Mouse (Mus musculus) hindbrain, embryonic 16.5 days (tissue): ENCODE measurements around the gene Nfia. TPM values are rescaled to one million over a fixed set of nuclear protein-coding genes. Genes with fewer than 3 reads are reported as not detected.

Experiments used
- ATAC-seq: fragments of 200-750 bp; cut with Nextera tagmentation; 2 replicates; pipeline ENCODE4 v1.8.0; 2017; ENCODE audit warnings: moderate TSS enrichment, moderate library complexity
- H3K27ac ChIP-seq: fragments of 300-500 bp; sonication (generic); 2 replicates; pipeline ENCODE4 v1.5.1; 2014; ENCODE audit warnings: low read depth, mild to moderate bottlenecking, control low read depth, low read length, moderate library complexity
- H3K27me3 ChIP-seq: fragments of 300-500 bp; sonication (generic); replicated peaks from 2 replicates; pipeline ENCODE4 v1.6.1; 2014; ENCODE audit warnings: low read length; ENCODE audit not compliant: control insufficient read depth, insufficient read depth
- H3K36me3 ChIP-seq: fragments of 300-500 bp; sonication (generic); 2 replicates; pipeline ENCODE4 v1.6.1; 2014; ENCODE audit warnings: mild to moderate bottlenecking, low read length, moderate library complexity, mixed read lengths; ENCODE audit not compliant: control insufficient read depth, insufficient read depth
- H3K4me1 ChIP-seq: fragments of 300-500 bp; sonication (generic); 2 replicates; pipeline ENCODE4 v1.6.1; 2014; ENCODE audit warnings: low read depth, low read length; ENCODE audit not compliant: control insufficient read depth, insufficient read depth
- H3K4me2 ChIP-seq: fragments of 300-500 bp; sonication (generic); 2 replicates; pipeline ENCODE4 v1.6.1; 2014; ENCODE audit warnings: mild to moderate bottlenecking, low read length, control low read depth, moderate library complexity
- H3K4me3 ChIP-seq: fragments of 300-500 bp; sonication (generic); 2 replicates; pipeline ENCODE4 v1.5.1; 2014; ENCODE audit warnings: mild to moderate bottlenecking, low read length, control low read depth, moderate library complexity
- H3K9ac ChIP-seq: fragments of 300-500 bp; sonication (generic); 2 replicates; pipeline ENCODE4 v1.6.1; 2014; ENCODE audit warnings: low read depth, mild to moderate bottlenecking, control low read depth, low read length, moderate library complexity
- H3K9me3 ChIP-seq: fragments of 300-500 bp; sonication (generic); 2 replicates; pipeline ENCODE4 v1.6.1; 2014; ENCODE audit warnings: mild to moderate bottlenecking, low read length, moderate library complexity; ENCODE audit not compliant: control insufficient read depth
- WGBS: fragments of 180-500 bp; shearing (Covaris S2); extraction: QIAGEN DNeasy Blood & Tissue Kit; methylation state at CpG from one replicate; pipeline ENCODE4 v1.1.7; 2014; 5-methylcytosine and 5-hydroxymethylcytosine counted together
- polyA plus RNA-seq: library from polyadenylated mRNA; unstranded; fragments of >200 nt; fragmentation: Nextera tagmentation; extraction: Ambion mirVana; gene quantifications from 2 replicates; pipeline ENCODE4 v1.2.1, GENCODE M21; 2015

Nfia gene
- polyA plus RNA-seq, 1 experiment from 2014 or later = 38.4 TPM

DNA sequence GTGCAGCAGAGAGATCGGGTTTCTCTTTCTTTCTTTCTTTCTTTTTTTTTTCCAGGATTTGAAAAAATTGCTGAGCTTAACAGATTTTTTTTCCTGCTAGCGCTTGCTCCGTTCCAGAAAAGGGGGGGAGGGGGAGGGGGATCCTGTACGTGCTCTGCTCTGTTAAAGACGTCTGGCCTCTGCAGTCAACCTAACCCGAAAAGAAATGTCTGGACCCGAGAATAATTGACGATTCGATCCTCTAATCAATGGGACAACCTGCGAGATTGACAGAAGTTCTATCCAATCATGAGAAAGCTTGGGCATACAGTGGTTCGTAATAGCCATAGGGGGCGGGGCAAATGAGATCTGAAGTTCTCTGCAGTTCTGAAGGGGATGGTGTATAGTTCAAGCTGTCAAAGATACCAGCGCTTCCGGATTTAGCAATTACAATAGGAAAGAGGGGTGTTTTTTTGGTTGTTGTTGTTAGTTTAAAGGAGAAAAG lies 618 bp downstream of the Nfia start:
- peak; percentile 71 for ATAC-seq
- Histone ChIP-seq H3K27me3 (0 out of 2 replicates have a peak, but pooled peaks cover 2% of the 10 kb centered on the region), H3K4me3 (peak overlapping the region; percentile 54), H3K9ac (no peak overlapping the region), H3K9me3 (no peaks in the 10 kb centered on the region), H3K36me3 (no peaks in the 10 kb centered on the region), H3K27ac (peak overlapping the region; percentile 65), H3K4me1 (peaks cover 2% of the 10 kb centered on the region), H3K4me2 (peak overlapping the region; percentile 78)
- WGBS = under 1% methylated on average over 14 of the region's 14 CpGs

GRCm38 (mm10) chr4:97773791-97774190 lies 1.3 kb downstream of the Nfia start:
- Histone ChIP-seq H3K4me2 (peak overlapping the region; percentile 78), H3K27me3 (0 out of 2 replicates have a peak, but pooled peaks cover 2% of the 10 kb centered on the region), H3K9me3 (no peaks in the 10 kb centered on the region), H3K36me3 (no peaks in the 10 kb centered on the region), H3K27ac (peak overlapping the region; percentile 65), H3K9ac (no peak overlapping the region; the same call in 1 of the 2 replicates), H3K4me1 (peaks cover 2% of the 10 kb centered on the region), H3K4me3 (peak overlapping the region; percentile 54)
- 20% methylated on average over 2 of the region's 2 CpGs for WGBS
- no peak for ATAC-seq

- no peak overlapping the region for H3K9ac ChIP-seq
- H3K9me3 ChIP-seq = no peaks in the 10 kb centered on the region
- H3K4me2 ChIP-seq = peak overlapping the region; percentile 55
- H3K36me3 ChIP-seq = no peaks in the 10 kb centered on the region
- no peak for ATAC-seq
- no peak overlapping the region for H3K4me3 ChIP-seq
- 0 out of 2 replicates have a peak, but pooled peaks cover 2% of the 10 kb centered on the region for H3K27me3 ChIP-seq
- WGBS = 20% methylated on average over 4 of the region's 4 CpGs
- peaks cover 2% of the 10 kb centered on the region for H3K4me1 ChIP-seq
- peak overlapping the region; percentile 75 for H3K27ac ChIP-seq
Measured at GRCm38 (mm10) chr4:97774446-97774950, 2.0 kb downstream of the Nfia start.

DNA sequence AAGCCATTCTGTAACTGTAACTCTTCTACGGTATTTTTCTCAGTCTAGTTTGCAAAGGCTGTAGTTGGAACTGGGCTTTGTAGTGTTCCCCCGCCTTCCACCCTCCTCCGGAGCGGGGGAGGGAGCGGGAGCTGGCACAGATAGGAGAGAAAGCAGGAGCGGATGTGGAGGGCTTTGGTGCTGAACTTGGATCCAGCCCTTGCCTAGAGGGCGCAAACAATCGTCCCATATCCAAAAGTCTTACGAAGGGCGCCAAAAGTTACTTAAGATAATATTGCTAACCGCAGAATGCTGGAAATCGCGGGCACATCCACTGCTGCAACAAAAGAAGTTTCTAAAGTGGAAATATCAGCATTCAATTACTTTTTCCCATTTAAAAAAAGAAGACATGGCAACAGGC lies 2.5 kb downstream of the Nfia start:
- Histone ChIP-seq H3K9me3 (no peaks in the 10 kb centered on the region), H3K27me3 (0 out of 2 replicates have a peak, but pooled peaks cover 2% of the 10 kb centered on the region), H3K4me3 (peak overlapping the region; percentile 5; the same call in 1 of the 2 replicates), H3K4me1 (peaks cover 2% of the 10 kb centered on the region), H3K36me3 (no peaks in the 10 kb centered on the region), H3K4me2 (peak overlapping the region; percentile 55), H3K9ac (no peak overlapping the region), H3K27ac (peak overlapping the region; percentile 75)
- ATAC-seq = no peak
- WGBS = under 1% methylated on average over 13 of the region's 13 CpGs

- peak overlapping the region; percentile 75 for H3K27ac ChIP-seq
- no peak overlapping the region for H3K9ac ChIP-seq
- ATAC-seq = no peak
- peak overlapping the region; percentile 55 for H3K4me2 ChIP-seq
- under 1% methylated on average over 20 of the region's 20 CpGs for WGBS
- peak overlapping the region; percentile 9; the same call in 1 of the 2 replicates for H3K4me3 ChIP-seq
- 0 out of 2 replicates have a peak, but pooled peaks cover 2% of the 10 kb centered on the region for H3K27me3 ChIP-seq
- no peaks in the 10 kb centered on the region for H3K9me3 ChIP-seq
- peaks cover 2% of the 10 kb centered on the region for H3K4me1 ChIP-seq
- no peaks in the 10 kb centered on the region for H3K36me3 ChIP-seq
Measured at GRCm38 (mm10) chr4:97775494-97776265, 3.1 kb downstream of the Nfia start.

DNA sequence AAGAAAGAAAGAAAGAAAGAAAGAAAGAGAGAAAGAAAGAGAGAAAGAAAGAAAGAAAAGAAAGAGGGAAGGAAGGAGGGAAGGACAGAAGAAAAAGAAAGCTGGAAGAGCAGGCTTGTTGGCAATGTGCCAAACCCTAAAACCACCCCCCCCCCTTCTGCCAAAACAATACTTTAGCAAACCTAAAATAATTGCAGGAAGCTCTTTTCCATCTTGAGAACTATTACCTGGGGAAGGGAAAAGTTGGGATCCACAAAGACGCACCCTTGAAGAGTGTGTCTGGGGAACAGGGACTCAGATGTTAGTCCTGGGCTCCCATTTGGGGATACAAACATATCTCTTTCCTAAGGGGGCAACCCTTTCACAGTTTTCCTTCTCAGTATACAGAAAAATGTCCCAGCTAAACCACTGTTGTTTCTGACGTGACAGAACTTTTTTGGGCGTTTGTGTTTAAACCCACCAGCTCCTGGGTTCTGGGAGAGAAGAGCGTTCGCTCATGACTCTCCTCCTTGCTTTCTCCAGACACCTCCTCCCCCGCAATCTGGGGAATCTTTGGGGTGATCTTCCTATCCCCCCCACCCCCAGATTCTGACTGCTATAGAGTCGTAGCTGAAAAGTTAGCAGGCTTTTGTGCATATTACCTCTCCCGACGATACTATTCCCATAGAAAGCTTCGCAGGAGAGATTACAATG lies 4.0 kb downstream of the Nfia start:
- Histone ChIP-seq H3K4me3 (peak overlapping the region; percentile 80), H3K36me3 (no peaks in the 10 kb centered on the region), H3K4me1 (peaks cover 2% of the 10 kb centered on the region), H3K27ac (peak overlapping the region; percentile 90), H3K4me2 (peak overlapping the region; percentile 67), H3K9me3 (no peaks in the 10 kb centered on the region), H3K27me3 (0 out of 2 replicates have a peak, but pooled peaks cover 2% of the 10 kb centered on the region), H3K9ac (peak overlapping the region; percentile 88)
- 0% methylated on average over 10 of the region's 10 CpGs for WGBS
- no peak for ATAC-seq

DNA sequence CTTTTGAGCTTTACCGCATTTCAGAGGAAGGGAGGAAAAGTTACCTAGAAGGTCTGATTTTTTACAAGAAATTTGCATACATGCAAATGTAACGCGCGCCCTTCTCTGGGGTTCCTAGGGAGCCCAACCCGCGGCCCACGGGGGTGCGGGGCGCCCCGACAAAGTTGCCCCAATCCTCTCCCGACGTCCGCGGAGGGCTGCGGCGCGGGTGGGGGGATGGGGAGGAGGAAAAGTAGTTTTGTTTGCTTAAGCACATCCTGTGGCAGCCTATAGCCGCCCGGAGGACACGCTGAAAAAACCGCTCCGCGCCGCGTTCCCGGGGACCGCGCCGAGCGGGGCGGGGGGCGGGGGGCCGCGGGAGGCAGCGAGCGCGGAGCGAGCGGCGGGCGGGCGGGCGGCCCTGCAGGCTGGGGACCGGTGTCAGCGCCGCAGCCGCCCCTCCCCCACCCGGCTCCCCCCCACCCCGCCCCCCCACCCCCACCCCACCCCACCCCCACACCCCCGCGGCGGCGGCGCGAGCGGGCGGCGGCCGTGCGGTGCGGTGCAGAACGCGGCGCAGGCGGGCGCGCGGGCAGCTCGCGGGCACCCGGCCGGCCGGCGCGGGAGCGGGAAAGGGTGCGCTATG lies 4.7 kb downstream of the Nfia start:
- WGBS = 0% methylated on average over 26 of the region's 77 CpGs
- H3K4me3 ChIP-seq = peak overlapping the region; percentile 80
- peaks cover 2% of the 10 kb centered on the region for H3K4me1 ChIP-seq
- H3K36me3 ChIP-seq = no peaks in the 10 kb centered on the region
- ATAC-seq = peak; percentile 34
- peak overlapping the region; percentile 67 for H3K4me2 ChIP-seq
- 0 out of 2 replicates have a peak, but pooled peaks cover 2% of the 10 kb centered on the region for H3K27me3 ChIP-seq
- H3K9me3 ChIP-seq = no peaks in the 10 kb centered on the region
- peak overlapping the region; percentile 90 for H3K27ac ChIP-seq
- H3K9ac ChIP-seq = peak overlapping the region; percentile 88

- Histone ChIP-seq H3K27ac (peak within 1 kb of the TSS; percentile 90), H3K36me3 (no peaks in the 10 kb centered on the region), H3K4me1 (peaks cover 2% of the 10 kb centered on the region), H3K9ac (peak within 1 kb of the TSS; percentile 88), H3K9me3 (no peaks in the 10 kb centered on the region), H3K4me3 (peak within 1 kb of the TSS; percentile 80), H3K4me2 (peak within 1 kb of the TSS; percentile 67), H3K27me3 (0 out of 2 replicates have a peak, but pooled peaks cover 2% of the 10 kb centered on the region)
- WGBS = 0% methylated on average over 37 of the region's 37 CpGs
- ATAC-seq = peak; percentile 80
Measured at GRCm38 (mm10) chr4:97777706-97778176, 5.2 kb downstream of the Nfia start, which contains the start of gene E130114P18Rik. Gene E130114P18Rik (minus strand): TSS chr4:97778078.
